Mouse (Mus musculus) gastrocnemius, postnatal 10 days (tissue): ENCODE data around the gene Psmd1. TPM values are rescaled to one million over a fixed set of nuclear protein-coding genes. Genes with fewer than 3 reads are reported as not detected.
"Not testable (repeated sequence)": the region's sequence is repeated elsewhere in the genome, so short reads cannot be mapped to it uniquely, and the experiment has no call there.

Experiments used
- DNase-seq: peaks from one replicate; pipeline ENCODE4 v3.0.0; 2021; ENCODE audit warnings: mixed read lengths
- long read RNA-seq, 2 experiments: library from polyadenylated mRNA; stranded (forward); transcript quantifications; one replicate each; pipeline ENCODE4 v2.0.0; 2021
- total RNA-seq, 2 experiments: library from RNA; stranded (reverse); gene quantifications; 2 replicates each; pipeline ENCODE4 v1.2.3; 2021

Gene Psmd1
- 100 to 1,000 TPM; 115 to 117 TPM for total RNA-seq
- long read RNA-seq, experiment 1, transcript Psmd1-201 (25 exons, 3,112 nt): major isoform, 199 of 260 reads
- long read RNA-seq, experiment 1, partial matches to known transcripts: 52 of 260 reads
- long read RNA-seq, experiment 1, other reads (novel, unspliced or antisense): 9 of 260 reads
- long read RNA-seq, experiment 2, transcript Psmd1-201 (25 exons, 3,112 nt): major isoform, 169 of 231 reads
- long read RNA-seq, experiment 2, partial matches to known transcripts: 57 of 231 reads
- long read RNA-seq, experiment 2, other reads (novel, unspliced or antisense): 5 of 231 reads

DNA sequence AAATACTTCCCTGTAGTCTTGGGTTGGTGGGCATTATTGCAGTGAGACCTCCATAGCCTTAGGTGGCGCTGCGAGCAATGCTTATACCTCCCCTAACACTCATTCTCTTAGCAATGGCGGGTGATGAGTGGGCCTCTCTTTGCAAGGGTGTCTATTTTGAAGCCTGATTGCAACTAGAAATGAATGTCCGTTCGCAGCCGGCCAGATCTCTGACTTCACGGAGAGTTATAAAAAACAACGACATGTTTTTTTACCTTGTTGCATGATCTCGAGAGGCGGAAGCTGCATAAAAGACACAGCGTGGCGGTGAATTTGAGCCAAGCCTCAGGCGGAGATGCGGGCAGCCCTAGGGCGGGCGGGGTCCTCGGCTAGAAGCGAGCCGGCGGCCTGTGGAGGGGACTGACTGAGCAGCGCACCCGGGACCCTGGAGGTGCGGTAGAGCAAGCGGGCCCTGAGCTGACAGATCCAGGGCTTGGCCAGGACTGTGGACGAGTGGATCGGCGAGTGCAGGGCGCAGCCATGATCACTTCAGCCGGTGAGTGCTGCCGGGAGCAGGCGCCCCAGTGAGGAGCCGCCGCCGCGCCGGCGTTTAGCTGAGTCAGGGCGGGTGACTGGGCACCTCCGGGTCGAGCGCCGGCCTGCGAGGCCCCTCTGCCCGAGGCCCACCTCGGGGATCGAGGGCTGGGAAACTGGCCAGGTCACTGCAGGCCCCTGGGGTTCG, at the start of gene Psmd1:
TSS of gene Psmd1 (plus strand) at position 117 of the 721 bp plus-strand sequence.
- peak; percentile 84 for DNase-seq

DNA sequence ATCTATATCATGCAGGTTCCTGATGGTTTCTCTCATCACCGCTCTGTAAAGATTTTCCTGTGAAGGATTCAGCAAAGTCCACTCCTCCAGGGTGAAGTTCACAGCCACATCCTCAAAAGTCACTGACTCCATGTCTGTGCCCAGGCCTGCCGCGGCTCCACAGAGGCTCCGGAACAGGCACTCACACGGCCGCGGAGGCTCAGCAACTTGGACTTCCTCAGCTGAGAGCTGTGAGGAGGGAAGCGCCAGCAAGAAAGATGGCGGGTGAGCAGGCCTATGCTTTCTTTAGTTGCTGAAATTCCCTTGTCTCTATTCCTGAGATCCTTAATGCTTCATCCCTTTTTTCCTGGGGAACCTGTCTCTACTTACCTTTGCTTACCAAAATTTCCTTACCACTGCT, 48.4 kb upstream of the Psmd1 start:
- DNase-seq: not testable (repeated sequence)

DNA sequence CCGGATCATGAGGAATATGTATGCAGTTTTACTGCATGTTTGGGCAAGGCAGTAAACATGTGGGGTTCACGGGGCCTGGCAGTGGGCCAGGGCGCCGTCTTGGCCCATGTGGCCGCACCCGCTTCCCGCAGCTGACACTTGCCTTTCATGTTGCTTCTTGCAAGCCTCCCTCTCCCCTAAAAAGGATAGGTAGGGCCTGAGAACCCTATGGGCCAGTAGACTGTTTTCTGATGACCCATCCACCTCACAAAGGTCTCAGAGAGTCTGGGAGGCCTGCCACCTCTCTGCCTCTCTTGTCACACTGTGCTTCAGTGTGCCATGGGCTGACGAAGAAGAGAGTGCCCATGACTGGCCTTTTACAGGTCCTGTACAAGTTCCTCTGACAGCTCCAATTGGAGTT, 47.7 kb upstream of the Psmd1 start, which contains the start of gene Spata3:
TSS of gene Spata3 (plus strand) at position 301 of the 400 bp plus-strand sequence.
- DNase-seq: no peak

DNA sequence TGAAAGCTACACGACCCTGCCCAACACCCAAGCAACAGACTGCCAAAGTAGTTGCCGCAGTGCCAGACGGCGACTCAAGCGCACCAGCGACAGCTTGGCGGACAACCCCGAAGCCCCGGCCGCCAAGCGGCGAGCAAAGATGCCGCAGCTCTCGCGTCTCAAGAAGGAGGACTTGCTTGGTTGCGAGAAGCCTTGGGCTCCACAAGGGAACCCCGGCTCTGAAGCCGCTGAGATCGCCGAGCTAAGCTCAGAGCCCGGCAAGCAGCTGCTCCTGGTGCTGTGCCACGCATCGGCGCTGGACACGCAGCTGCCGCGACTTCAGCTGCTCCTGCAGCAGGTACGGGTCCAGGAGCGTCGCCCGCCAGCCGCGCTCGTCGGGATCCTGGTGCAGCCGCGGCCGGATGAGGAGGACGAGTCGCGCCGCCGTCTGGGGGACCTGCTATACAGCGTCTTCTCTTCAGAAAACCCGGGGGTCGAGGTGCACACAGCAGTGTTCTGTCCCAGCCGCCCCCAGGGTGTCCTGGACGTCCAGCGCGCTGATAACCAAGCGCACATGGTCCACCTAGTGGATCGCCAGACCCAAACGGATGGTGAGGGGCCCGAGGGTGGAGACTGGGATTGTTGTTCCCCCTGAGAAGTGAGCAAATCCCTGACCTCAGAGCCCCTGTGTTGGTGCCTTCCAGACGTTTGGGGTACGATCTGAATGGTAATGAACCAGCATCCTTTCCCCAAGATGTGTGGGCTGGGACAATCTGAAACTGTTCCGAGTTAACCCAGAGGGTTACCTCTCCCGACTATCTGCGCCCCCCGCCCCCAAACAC, 45.7 kb upstream of the Psmd1 start:
- DNase-seq: peak; percentile 56

DNA sequence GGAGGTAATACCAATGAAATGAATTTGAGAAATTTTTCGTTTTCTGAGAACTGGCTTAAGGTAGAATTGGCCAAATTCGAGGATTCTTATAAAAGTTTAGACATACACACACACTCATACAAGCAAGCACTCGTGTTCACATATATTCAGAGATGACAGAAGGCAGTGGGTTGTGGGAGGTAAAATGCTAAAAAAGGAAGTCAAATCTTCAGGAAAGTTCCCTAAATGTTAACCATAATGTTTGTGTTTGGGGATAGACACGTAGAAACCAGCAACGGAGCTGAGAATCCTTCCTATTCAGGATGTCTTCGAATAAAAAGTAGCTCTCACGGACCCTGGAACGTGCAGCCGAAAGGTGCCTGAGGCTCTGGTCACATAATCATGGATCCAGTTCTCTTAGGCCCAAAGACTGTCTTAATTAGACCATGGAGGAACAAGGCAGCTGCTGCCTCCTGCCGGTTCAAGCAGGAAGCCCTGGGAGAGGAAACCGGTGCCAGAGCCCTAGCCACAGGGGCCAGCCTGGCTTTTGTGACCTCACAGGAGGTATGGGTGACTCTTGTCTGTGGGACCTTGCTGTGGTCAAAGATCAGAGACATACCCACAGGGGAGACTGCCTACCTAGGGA, 42.7 kb upstream of the Psmd1 start:
- DNase-seq: no peak

DNA sequence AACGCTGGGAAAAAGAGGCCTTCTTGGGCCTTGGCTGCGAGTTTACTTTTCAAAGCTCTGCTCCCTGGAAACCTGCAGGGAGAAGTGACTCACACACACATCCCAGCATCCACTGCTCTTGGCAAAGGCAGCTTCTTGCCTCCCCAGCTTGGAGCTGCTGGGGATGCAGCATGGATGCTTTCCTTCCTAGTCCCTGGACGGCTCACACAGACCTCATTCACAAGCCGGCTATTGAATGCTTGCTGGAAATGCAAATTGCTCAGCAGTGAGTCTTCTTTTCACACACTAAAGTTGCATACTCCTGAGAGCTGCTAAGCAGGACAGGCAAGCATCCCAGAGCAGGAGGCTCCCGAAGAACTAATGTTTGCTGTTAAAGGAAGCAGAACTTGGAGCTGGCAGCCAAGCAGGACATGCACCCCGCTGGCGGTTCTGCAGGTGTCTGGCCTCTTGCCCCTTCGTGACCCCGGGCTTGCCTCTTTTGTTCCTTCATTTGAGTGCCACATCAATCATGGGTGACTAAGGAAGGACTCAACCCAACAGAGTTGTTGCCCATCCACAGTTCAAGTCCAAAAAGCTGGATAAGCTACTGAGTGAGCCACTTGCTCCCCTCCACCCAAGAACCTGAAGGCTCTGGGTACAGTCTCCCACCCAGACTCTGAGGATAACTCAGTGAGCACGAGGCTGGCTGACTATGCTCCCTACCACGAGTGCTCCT, 31.8 kb upstream of the Psmd1 start:
- DNase-seq: no peak

DNA sequence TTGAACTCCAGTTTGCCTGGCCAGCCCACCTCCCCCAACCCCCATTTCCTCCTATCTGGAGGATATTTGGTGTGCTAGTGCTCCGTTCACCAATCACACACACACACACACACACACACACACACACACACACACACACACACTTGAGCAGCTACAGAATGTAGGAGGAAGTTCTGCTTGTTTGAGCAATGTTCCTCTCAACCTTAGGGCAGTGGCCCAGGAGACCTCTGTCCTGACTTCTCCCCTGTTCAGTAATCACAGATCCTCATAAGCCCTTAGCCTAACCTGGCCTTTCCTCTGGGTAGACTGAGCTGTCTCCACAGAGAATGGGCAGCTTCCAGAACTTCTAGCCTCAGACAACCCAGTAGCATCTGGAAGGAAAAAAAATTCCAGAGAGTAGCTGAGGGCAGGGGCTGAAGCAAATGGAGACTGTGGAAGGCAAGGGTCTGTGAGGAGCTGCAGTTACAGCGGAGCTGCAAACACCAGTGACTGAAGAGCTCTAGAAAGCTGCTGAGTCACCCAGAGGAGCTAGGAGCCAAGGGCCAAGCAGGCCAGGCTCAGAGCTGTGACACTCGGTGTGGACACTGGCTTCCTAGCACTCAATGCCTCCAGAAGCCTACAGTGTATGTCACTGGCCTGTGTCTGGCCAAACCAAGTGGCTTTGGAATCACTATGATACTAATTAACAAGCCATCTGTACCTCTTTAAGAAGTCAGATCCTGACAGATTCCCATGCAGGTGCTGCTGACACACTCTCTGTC, 25.8 kb upstream of the Psmd1 start:
- DNase-seq: no peak

DNA sequence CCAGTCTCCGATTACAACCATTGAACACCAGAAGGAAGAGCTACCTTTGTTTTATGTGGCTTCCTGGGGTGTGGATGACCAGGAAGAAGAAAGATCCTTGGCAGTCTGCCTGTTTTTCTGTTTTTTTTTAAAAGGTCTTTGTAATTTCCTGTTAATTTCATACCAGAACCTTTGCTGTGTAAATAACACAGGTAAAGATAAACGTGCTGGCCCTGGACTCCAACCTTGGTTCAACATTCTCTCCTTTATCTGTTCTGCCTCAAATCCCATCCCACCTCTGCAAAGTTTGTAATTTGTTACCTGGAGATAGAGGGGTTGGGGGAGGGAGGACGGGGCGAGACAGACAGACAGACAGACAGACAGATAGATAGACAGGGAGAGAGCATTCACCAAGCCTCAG, 24.1 kb upstream of the Psmd1 start:
- DNase-seq: no peak

DNA sequence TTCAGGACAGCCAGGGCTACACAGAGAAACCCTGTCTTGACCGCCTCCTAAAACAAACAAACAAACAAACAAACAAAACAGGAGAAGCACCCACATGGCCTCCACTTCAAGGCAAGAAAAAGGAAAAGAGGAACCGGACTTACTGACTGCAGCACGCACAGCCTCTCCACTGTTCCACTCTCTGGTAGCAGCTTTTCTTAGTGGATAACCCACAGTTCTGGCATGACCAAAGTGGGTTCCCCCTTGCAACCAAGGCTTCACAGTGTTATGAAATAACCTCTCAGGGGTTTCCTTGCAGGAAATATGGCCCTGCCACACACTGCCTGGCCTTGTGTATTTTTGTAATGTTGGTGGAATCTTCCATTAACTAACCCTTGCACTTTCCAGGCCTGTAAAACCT, 23.4 kb upstream of the Psmd1 start:
- DNase-seq: no peak

DNA sequence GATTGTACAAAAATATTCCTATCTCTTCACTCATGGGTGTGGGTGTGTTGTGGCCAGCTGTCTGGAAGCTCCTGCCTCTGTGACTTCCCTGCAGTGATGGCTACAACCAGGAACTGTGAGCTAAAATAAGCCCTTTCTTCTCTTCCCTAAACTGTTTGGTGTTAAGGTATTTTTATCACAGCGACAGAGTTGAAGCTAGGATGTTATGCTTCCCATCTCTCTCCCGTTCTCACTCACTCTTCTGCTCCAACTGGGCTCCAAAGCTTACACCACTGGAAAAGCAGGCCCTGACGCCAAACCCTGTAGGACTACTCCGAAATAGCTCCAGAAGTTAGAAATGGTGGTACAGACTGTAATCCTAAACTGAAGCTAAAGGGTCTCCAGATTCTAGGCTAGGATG, 19.1 kb upstream of the Psmd1 start:
- no peak for DNase-seq

DNA sequence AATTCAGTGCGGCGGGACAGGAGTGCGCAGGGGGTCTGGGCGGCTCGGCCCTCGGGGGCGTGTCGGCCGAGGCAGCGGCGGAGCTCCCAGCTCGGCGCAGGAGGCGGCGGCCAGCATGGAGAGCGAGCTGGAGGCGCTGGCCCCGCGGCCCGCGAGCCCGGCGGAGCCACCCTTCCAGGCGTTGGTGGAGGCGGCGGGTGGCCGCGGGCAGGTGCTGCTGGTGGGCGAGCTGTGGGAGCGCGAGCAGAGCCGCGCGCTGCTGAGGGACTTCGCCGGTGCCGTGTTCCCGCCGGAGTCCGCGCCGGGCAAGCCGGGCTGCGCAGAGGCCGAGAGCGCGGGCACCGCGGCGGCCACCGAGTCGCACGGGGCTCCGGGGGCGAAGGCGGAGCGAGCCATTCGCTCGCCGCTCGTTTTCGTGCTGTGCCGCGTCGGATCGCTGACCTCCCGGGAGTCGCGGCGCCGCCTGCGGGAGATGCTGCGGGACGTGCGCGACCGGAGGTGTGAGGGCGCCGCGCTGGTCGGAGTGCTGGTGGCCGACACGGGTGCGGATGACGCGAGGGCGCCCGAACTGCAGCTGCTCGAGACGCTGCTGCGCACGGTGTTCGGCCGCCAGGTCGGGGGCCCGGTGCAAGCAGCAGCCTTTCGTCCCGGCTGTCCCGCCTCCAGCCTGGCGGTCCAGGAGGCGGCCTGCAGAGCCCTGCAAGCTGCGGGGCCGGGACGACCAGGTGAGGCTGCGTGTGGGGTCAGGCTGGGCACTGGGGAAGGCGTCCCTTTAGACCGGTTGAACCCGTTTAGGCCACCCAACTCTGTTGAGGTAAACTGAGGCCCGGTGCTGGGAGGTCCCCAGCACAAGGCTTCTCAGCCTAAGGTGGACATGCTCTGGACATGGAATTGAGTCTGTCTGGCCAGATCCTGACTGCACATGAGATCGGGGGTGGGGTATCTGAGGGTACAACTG, 18.1 kb upstream of the Psmd1 start, which contains the start of gene 2810459M11Rik:
TSS of gene 2810459M11Rik (plus strand) at position 16 of the 958 bp plus-strand sequence.
- DNase-seq: peak; percentile 46

DNA sequence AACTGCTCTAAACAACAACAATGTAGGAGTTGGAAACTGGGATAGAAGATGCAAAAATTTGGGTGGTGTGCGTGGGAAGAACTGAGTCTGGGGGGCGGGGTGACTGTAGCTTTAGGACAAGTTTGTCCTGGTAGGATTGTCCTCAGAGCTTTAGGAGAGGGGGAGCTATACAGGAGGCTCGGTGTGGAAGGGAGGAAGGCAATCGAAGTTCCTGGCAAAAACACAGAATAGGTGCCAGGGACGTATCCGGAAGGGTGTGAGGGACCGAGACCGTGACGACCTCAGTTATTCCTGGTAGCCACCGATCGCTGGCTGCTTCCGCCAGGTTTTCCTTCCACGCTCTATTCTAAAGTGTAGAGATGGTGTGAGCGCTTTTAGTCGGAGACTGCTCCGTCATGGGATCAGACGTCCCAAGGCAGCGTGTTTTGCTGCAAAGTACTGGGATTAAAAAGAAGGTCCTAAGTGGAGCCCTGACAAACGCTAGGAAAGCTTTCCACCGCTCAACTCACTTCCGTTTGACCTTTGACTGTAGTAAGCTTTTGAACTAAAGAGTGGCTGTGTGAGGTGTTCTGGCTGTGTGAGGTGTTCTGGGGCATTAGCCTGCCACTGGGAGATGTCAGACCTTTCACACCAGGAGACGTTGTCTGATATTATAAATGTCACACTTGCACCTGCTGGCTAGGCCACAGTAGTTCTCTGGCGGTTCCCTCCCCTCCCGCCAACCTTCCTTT, 17.2 kb upstream of the Psmd1 start:
- DNase-seq: no peak

DNA sequence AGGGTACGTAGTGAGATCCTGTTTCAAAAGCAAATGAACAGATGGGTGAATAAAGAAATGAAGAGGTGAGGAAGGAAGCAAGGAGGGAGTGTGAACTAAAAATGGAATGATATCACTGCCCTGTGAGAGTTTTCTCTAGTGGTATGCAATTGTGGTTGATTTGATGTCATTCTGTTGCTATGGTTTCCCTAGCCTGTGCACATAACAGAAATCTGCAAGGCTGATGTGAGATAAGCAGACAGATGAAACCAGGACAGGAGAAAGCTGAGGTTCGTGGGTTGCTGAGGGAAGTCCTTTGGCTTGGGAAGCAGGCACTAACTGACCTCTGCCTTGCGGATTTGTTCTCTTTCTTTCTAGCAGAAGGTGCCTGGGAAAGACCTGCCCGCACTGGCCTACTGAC, 16.0 kb upstream of the Psmd1 start:
- DNase-seq: no peak

DNA sequence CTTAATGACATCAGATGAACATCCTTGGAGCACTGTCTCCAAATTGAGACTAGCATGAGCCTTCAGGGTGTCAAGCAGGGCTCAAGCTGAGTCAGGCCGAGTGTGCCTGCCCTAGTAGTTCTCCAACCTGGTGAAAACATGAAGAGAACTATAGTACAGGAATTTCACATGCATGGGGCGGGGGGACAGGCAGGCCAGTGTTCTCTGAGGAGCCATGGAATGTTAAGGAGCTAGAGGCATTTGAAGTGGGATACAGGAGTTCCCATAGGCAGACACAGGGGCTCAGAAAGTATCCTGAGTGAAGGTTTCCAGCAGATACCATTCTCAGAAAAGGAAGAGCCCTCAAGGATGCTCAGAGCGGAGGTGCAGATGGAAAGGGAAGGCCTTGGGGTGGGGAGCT, 15.4 kb upstream of the Psmd1 start:
- no peak for DNase-seq

DNA sequence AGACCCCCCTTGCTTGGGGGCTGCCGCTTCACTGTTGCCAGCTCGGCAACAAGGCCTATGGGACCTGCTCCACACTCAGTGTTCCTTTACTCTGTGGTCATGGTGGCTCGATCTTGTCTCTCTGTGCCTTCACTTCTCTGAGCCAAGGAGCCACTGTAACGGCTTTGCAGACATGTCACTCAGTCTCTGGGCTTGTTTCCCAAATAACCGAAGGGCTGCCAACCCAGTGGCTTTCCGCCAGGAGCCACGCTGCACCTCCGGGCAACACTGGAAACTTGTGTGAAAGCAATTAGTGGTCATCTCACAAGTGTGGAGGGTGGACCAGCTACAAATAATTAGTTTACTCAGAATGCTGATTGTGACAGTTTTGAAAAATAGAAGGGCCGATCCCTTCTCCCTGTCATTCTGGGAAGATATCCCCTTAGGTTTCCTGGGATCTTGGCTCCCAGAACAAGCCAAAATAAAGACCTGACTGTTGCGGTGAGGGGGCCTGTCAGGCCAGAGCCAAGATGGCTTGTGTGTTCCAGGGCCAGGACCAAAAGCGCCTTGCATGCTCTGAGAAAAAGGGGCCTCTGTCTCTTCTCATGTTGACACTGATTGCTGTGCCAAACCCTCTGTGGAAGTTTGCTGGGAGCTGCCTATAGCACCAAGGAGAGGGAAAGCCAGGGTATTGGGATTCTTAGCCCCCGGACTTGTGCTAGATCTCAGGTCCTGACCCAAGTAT, 10.8 kb upstream of the Psmd1 start:
- peak; percentile 64 for DNase-seq

DNA sequence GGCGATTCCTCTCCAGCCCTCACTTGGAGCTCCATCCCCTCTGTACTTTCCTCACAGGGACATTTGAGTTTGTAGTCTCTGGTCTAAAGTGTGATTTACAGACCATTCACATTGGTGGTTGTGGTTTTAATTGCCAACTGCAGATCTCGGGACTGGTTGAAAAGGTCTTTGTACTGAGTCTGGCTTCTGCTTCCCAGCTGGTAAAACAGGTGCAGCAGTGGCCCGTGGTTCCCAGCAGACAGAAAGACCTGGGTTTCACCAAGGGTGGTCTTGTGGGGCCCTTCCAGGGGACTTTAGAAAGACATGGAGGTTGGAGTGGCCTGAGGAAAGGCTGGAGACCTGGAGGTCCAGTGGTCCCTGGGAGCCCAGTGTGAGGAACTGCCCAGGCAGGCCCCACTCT, 9.2 kb upstream of the Psmd1 start:
- DNase-seq: no peak

DNA sequence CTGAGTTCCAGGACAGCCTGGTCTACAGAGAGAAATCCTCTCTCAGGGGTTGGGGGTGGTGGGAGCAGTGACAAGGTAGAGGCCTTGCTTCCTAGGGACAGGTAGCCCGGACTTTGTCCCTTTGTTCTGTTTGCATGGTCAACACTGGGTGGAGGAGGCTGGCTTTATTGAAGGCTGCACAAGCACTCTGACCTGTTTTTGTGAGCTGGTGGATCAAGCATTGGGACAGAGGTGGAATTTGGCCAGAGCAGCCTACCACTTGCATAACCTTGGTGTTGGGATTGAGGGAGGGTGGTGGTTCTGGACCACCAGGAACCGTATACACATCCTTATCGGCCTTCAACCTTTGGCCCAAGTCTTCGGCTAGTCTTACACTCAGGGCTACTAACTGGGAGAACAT, 7.9 kb upstream of the Psmd1 start:
- DNase-seq: no peak
